Comparison of ENCODE assay signal across 13 mouse cellular contexts in the genomic region with DNA sequence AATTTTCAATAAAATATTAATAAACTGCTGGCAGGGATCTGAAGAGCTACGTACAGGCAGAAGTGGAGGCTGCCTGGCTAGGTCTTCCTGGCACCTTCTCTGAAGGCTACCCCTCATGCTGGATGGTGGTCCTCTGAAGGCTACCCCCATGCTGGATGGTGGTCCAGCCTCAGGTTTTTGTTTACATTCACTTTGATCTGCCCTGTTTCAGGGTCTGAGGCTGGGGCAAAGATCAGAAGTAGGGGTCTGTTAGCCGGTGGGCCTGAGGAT.
"Had no signal": no experiment of that assay in that cellular context is flagged by ENCODE, and none has a peak within 500 bp of the region (broad histone marks: within the 10 kb centered on the region; RNA-seq: fewer than 3 reads in every experiment).

No protein-coding gene starts in this region.

- H3K36me3 ChIP-seq: liver, embryonic 12.5 days; neural tube, embryonic 15.5 days had no signal

- DNase-seq: kidney, adult 8-10 months; kidney, postnatal 25 days; left cerebral cortex, postnatal 4 days; lung, embryonic 14.5 days; lung, postnatal 10 days; lung, postnatal 4 days; right cerebral cortex, adult 18-20 months; thymus, postnatal 4 days had no signal

- H3K27ac ChIP-seq: liver, embryonic 12.5 days; neural tube, embryonic 15.5 days; stomach, postnatal 0 days had no signal

- ATAC-seq: intestine, postnatal 0 days; liver, embryonic 12.5 days had no signal

- H3K9ac ChIP-seq: liver, embryonic 12.5 days; lung, embryonic 14.5 days; neural tube, embryonic 15.5 days had no signal

- H3K4me2 ChIP-seq: liver, embryonic 12.5 days; lung, embryonic 14.5 days; neural tube, embryonic 15.5 days had no signal

- H3K4me1 ChIP-seq: liver, embryonic 12.5 days had no signal

- H3K4me3 ChIP-seq: liver, embryonic 12.5 days; myocyte; neural tube, embryonic 15.5 days had no signal

- H3K27me3 ChIP-seq: liver, embryonic 12.5 days; neural tube, embryonic 15.5 days had no signal

- H3K9me3 ChIP-seq: liver, embryonic 12.5 days; neural tube, embryonic 15.5 days had no signal
